ENCODE assay signal across 22 mouse cellular contexts in the genomic region with DNA sequence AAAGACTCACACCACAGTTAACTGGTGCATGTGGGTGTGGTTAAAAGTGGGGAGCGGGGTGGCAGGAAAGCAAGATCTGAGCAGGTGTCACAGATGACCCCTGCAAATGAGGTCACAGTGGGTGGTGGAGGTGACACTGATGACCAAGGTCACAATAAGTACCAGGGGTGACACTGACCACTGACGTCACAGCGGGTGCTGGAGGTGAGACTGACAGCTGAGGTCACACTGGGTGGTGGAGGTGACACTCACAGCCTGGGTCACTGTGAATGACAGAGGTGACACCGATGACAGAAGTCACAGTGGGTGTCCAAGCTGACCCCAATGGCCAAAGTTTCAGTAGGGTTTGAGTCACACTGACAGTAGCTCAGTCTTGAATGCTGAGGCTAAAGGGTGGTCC.
"Had no signal": no experiment of that assay in that cellular context is flagged by ENCODE, and none has a peak within 500 bp of the region (broad histone marks: within the 10 kb centered on the region; RNA-seq: fewer than 3 reads in every experiment).

No protein-coding gene starts in this region.

- DNase-seq: gastrocnemius, adult 2 months; gastrocnemius, postnatal 10 days; gastrocnemius, postnatal 25 days; heart, adult 11 months; heart, adult 2 months; heart, postnatal 14 days; heart, postnatal 36 days; kidney, adult 18-20 months; kidney, adult 8-10 months; kidney, postnatal 10 days; kidney, postnatal 25 days; kidney, postnatal 4 days; liver had no signal

- H3K36me3 ChIP-seq: heart, embryonic 13.5 days; heart, embryonic 15.5 days; hindbrain, embryonic 13.5 days; hindbrain, embryonic 15.5 days; limb, embryonic 10.5 days; limb, embryonic 12.5 days had no signal

- H3K4me3 ChIP-seq: gastrocnemius, adult 2 months; heart, adult 2 months; heart, embryonic 13.5 days; heart, embryonic 15.5 days; hindbrain, embryonic 13.5 days; hindbrain, embryonic 15.5 days; layer of hippocampus, adult 2 months; left cerebral cortex, adult 2 months; limb, embryonic 10.5 days; limb, embryonic 12.5 days had no signal

- H3K27ac ChIP-seq: gastrocnemius, adult 2 months; heart, adult 2 months; heart, embryonic 13.5 days; heart, embryonic 15.5 days; hindbrain, embryonic 13.5 days; hindbrain, embryonic 15.5 days; hindbrain, postnatal 0 days; layer of hippocampus, adult 2 months; left cerebral cortex, adult 2 months; limb, embryonic 10.5 days; limb, embryonic 12.5 days had no signal

- H3K27me3 ChIP-seq: heart, embryonic 15.5 days; hindbrain, embryonic 15.5 days had no signal

- H3K9me3 ChIP-seq: heart, embryonic 13.5 days; heart, embryonic 15.5 days; hindbrain, embryonic 13.5 days; hindbrain, embryonic 15.5 days; limb, embryonic 10.5 days; limb, embryonic 12.5 days had no signal

- H3K4me1 ChIP-seq: heart, embryonic 15.5 days; hindbrain, embryonic 13.5 days; hindbrain, embryonic 15.5 days had no signal
